9 mouse cellular contexts compared by ENCODE assay signal in the genomic region with DNA sequence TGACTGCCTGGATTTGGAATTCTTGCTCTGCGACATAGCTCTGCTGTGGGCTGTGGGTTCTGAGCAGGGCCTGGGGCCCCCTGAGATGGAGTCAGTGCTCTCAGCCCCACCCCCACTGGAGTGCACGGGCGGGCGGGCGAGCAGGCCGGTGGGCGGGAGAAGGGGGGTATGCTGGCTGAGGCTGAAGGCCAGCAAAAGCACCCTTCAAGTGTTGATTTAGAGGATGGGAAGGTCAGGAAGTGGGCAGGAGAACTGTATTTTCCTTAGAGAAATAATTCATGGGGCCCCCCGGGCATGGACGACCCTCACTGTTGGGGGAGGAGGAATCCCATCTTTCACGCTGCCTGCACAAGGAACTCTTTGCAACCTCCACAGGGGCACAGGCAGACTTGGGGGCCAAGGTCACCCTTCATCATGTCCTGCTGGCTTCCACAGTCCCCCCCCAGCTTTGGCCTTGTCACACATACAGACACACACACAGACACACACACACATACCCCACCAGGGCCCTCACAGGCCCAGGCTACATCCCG. TPM values are rescaled to one million over a fixed set of nuclear protein-coding genes. Genes with fewer than 3 reads are reported as not detected.
DNase-seq lines count a peak whose midpoint lies in the region; ATAC-seq and TF ChIP-seq lines count a peak whose summit lies in the region.
"Had no signal": no experiment of that assay in that cellular context is flagged by ENCODE, and none has a peak within 500 bp of the region (broad histone marks: within the 10 kb centered on the region; RNA-seq: fewer than 3 reads in every experiment).

No protein-coding gene starts in this region.

- H3K4me2 ChIP-seq in kidney, postnatal 0 days (ENCODE audit: low read length), result no peak overlapping the region
- no peak overlapping the region for H3K4me2 ChIP-seq in neural tube, embryonic 13.5 days

- peak; percentile 69 for ATAC-seq in kidney, postnatal 0 days (replicated peaks; ENCODE audit: low FRiP score, low read depth)
- peak; percentile 72 for ATAC-seq in neural tube, embryonic 13.5 days (ENCODE audit: low read depth)

- H3K27ac ChIP-seq in kidney, postnatal 0 days, result peak overlapping the region; percentile 27
- H3K27ac ChIP-seq in limb, embryonic 10.5 days, result peak overlapping the region; percentile 92
- peak overlapping the region; percentile 42 for H3K27ac ChIP-seq in neural tube, embryonic 13.5 days (replicated peaks)

- no peak for TF ChIP-seq CTCF in kidney, postnatal 0 days (IDR thresholded peaks at IDR 0.05; ENCODE audit: low read depth)

- H3K4me1 ChIP-seq in kidney, postnatal 0 days (replicated peaks; ENCODE audit: insufficient read depth, low read length), result peaks cover 25% of the 10 kb centered on the region
- H3K4me1 ChIP-seq in limb, embryonic 10.5 days, result peaks cover 100% of the 10 kb centered on the region
- peaks cover 45% of the 10 kb centered on the region for H3K4me1 ChIP-seq in neural tube, embryonic 13.5 days (replicated peaks)

- DNase-seq in adrenal gland, postnatal 14 days, result peak; percentile 54
- DNase-seq in adrenal gland, adult 8-10 months, result no peak
- peak; percentile 90 for DNase-seq in kidney, postnatal 0 days (ENCODE audit: low spot score)
- DNase-seq in kidney, postnatal 14 days, result no peak
- peak; percentile 73 for DNase-seq in limb, embryonic 10.5 days (ENCODE audit: low spot score)
- DNase-seq in spleen, adult 18-20 months, result no peak
- DNase-seq in thymus, postnatal 0 days (ENCODE audit: low spot score), result no peak
- DNase-seq: cerebellum, adult 11-12 months had no signal

- peaks cover 9% of the 10 kb centered on the region for H3K36me3 ChIP-seq in kidney, postnatal 0 days (ENCODE audit: insufficient read depth, low read length)
- peaks cover 15% of the 10 kb centered on the region; the same call in 1 of the 2 replicates for H3K36me3 ChIP-seq in limb, embryonic 10.5 days
- H3K36me3 ChIP-seq in neural tube, embryonic 13.5 days, result peaks cover 14% of the 10 kb centered on the region; the same call in 1 of the 2 replicates

- no peaks in the 10 kb centered on the region for H3K9me3 ChIP-seq in kidney, postnatal 0 days (replicated peaks; ENCODE audit: low read length)
- H3K9me3 ChIP-seq in limb, embryonic 10.5 days (replicated peaks), result no peaks in the 10 kb centered on the region
- H3K9me3 ChIP-seq in neural tube, embryonic 13.5 days, result no peaks in the 10 kb centered on the region

- no peaks in the 10 kb centered on the region for H3K27me3 ChIP-seq in kidney, postnatal 0 days (ENCODE audit: insufficient read depth, low read length)
- no peaks in the 10 kb centered on the region for H3K27me3 ChIP-seq in limb, embryonic 10.5 days (ENCODE audit: low read depth, poor library complexity, severe bottlenecking)
- H3K27me3 ChIP-seq in neural tube, embryonic 13.5 days, result no peaks in the 10 kb centered on the region

- no peak overlapping the region for H3K4me3 ChIP-seq in kidney, postnatal 0 days (replicated peaks; ENCODE audit: low read depth, low read length)
- peak overlapping the region; percentile 27 for H3K4me3 ChIP-seq in limb, embryonic 10.5 days
- H3K4me3 ChIP-seq in neural tube, embryonic 13.5 days, result no peak overlapping the region

- no peak overlapping the region for H3K9ac ChIP-seq in kidney, postnatal 0 days (ENCODE audit: low read depth, low read length)
- peak overlapping the region; percentile 52; the same call in 1 of the 2 replicates for H3K9ac ChIP-seq in neural tube, embryonic 13.5 days

- WGBS in kidney, postnatal 0 days, result 8% methylated on average over 11 of the region's 11 CpGs
- 6% methylated on average over 11 of the region's 11 CpGs for WGBS in limb, embryonic 10.5 days
- whole genome bisulfite sequencing in neural tube, embryonic 13.5 days, result 9% methylated on average over 11 of the region's 11 CpGs

RNA-seq across cellular contexts. Expression of a gene that starts 10.4 kb away (rescaled TPM):
- 13.3 and 17.9 TPM in 2 replicates for total RNA-seq in adrenal gland, postnatal 14 days (2021)
- total RNA-seq in adrenal gland, adult 8-10 months (2022), result 10 to 100 TPM in 1 of 4 experiments, 1 to 10 TPM in 3; 2.2 to 13.7 (median 4.8) TPM
- polyA plus RNA-seq in kidney, postnatal 0 days (2015; fragmentation: Nextera tagmentation; extraction: Ambion mirVana), result 21.3 and 22.6 TPM in 2 replicates
- 25.9 and 33.7 TPM in 2 replicates for polyA plus RNA-seq in limb, embryonic 10.5 days (2016; fragmentation: Nextera tagmentation; extraction: Ambion mirVana)
- polyA plus RNA-seq in neural tube, embryonic 13.5 days (2015; fragmentation: Nextera tagmentation; extraction: Ambion mirVana), result 14.0 and 14.8 TPM in 2 replicates
- polyA plus RNA-seq in thymus, postnatal 0 days (2015; fragmentation: Nextera tagmentation; extraction: Ambion mirVana), result 20.1 and 20.7 TPM in 2 replicates

RNA-seq across cellular contexts. Expression of a gene that starts 44.2 kb away (rescaled TPM):
- 1.1 and 1.8 TPM in 2 replicates for total RNA-seq in adrenal gland, postnatal 14 days (2021)
- 1 to 10 TPM in 3 of 4 experiments, not detected in 1; 1.1 to 1.5 (median 1.3) TPM for total RNA-seq in adrenal gland, adult 8-10 months (2022)
- polyA plus RNA-seq in kidney, postnatal 0 days (2015; fragmentation: Nextera tagmentation; extraction: Ambion mirVana), result 3.4 TPM in 2 replicates
- polyA plus RNA-seq in limb, embryonic 10.5 days (2016; fragmentation: Nextera tagmentation; extraction: Ambion mirVana), result 1.6 and 1.7 TPM in 2 replicates
- polyA plus RNA-seq in neural tube, embryonic 13.5 days (2015; fragmentation: Nextera tagmentation; extraction: Ambion mirVana), result 2.4 and 8.4 TPM in 2 replicates
- polyA plus RNA-seq in thymus, postnatal 0 days (2015; fragmentation: Nextera tagmentation; extraction: Ambion mirVana), result 4.7 and 5.2 TPM in 2 replicates

Comparison
In these comparisons a context has a peak if more than half of its experiments do, and no peak if none do; other contexts are left out.
1. DNase-seq: peak in adrenal gland, postnatal 14 days (single experiment), kidney, postnatal 0 days (single experiment) and limb, embryonic 10.5 days (single experiment); none in adrenal gland, adult 8-10 months (single experiment), kidney, postnatal 14 days (single experiment), spleen, adult 18-20 months (0 of 2) and thymus, postnatal 0 days (single experiment).
2. H3K27ac ChIP-seq: peak in every context shown above with its lines; median percentile 92 in limb, embryonic 10.5 days; 42 in neural tube, embryonic 13.5 days; 27 in kidney, postnatal 0 days.